Mouse (Mus musculus): Measurements from ENCODE around the gene Cwc22. TPM values are rescaled to one million over a fixed set of nuclear protein-coding genes. Genes with fewer than 3 reads are reported as not detected.

The Cwc22 gene
- polyA plus RNA-seq, 1 experiment from 2014 or later = 18.6 TPM

DNA sequence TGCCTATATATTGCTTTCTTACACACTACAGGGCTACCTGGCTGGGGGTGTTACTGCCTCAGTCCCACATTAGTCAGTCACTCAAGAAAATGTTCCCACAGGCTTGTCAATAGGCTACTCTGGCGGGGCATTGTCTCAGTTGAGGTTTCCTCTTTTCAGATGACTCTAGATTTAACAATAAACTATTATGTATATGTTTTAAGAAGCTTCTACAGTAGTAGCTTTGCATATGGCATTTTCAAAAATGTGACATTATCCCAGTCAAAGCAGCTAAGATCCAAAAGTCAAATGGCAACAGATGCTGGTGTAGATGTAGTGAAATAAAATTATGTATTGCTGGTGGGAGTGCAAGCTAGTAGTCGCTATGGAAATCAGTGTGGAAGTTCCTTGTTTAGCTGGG lies 27.1 kb upstream of the Cwc22 start:
- ATAC-seq (replicated peaks; ENCODE audit: extremely low read depth, insufficient read depth, low FRiP score) = no peak
- Histone ChIP-seq H3K9me3 (replicated peaks; ENCODE audit: control insufficient read depth, low read length) (peaks cover 9% of the 10 kb centered on the region), H3K4me1 (ENCODE audit: control insufficient read depth, insufficient read depth, low read length) (no peaks in the 10 kb centered on the region), H3K36me3 (ENCODE audit: control insufficient read depth, insufficient read depth) (no peaks in the 10 kb centered on the region), H3K27me3 (ENCODE audit: control insufficient read depth, insufficient read depth, low read length) (no peaks in the 10 kb centered on the region), H3K4me2 (ENCODE audit: low read depth, low read length) (no peak overlapping the region), H3K27ac (ENCODE audit: low read length) (no peak overlapping the region), H3K9ac (ENCODE audit: low read length) (no peak overlapping the region), H3K4me3 (ENCODE audit: low read length) (no peak overlapping the region)
- 66% methylated on average over 2 of the region's 2 CpGs for WGBS

DNA sequence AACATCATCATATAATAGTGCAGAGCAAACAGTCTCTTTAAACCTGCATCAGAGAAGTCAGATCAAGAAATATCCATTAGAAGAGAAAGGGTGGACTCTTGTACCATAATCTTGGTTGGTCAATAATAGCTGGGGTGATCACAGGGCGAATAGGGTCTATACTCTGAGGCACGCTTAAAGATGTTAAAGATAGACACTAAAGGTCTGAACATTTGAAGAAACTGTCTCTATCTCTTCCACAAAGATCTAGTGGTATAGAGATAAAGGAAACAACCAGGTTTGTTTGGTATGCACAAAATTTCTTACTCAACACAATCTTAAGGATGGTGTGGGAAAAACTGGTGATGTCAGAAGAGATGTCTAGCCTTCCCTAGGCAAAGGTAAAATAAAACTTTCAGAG lies 26.4 kb upstream of the Cwc22 start:
- no peak overlapping the region for H3K27ac ChIP-seq (ENCODE audit: low read length)
- no peak overlapping the region for H3K4me2 ChIP-seq (ENCODE audit: low read depth, low read length)
- no peaks in the 10 kb centered on the region for H3K36me3 ChIP-seq (ENCODE audit: control insufficient read depth, insufficient read depth)
- 85% methylated on average over 2 of the region's 2 CpGs for WGBS
- H3K27me3 ChIP-seq (ENCODE audit: control insufficient read depth, insufficient read depth, low read length) = no peaks in the 10 kb centered on the region
- ATAC-seq (replicated peaks; ENCODE audit: extremely low read depth, insufficient read depth, low FRiP score) = no peak
- peaks cover 2% of the 10 kb centered on the region; the same call in 1 of the 2 replicates for H3K9me3 ChIP-seq (replicated peaks; ENCODE audit: control insufficient read depth, low read length)
- H3K9ac ChIP-seq (ENCODE audit: low read length) = no peak overlapping the region
- H3K4me1 ChIP-seq (ENCODE audit: control insufficient read depth, insufficient read depth, low read length) = no peaks in the 10 kb centered on the region
- H3K4me3 ChIP-seq (ENCODE audit: low read length) = no peak overlapping the region

DNA sequence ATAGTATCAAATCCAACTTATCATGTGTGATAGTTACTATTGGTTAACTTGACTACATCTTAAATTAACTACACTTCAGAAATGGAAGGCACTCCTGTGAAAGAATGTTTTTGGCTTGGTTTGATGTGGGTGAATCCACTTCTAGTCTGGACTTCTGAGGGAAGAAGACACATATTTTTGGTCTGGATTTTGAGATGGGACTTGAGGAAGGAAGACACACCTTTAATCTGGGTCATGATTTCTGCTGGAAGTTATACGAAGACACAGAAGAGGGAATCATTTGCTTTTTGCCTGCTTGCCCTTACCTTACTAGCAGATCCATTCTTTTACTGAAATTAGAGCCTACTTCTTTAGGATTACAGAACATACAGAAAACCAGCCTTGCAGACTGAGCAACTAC lies 25.7 kb upstream of the Cwc22 start:
- Histone ChIP-seq H3K27ac (ENCODE audit: low read length) (no peak overlapping the region), H3K4me2 (ENCODE audit: low read depth, low read length) (no peak overlapping the region), H3K9ac (ENCODE audit: low read length) (no peak overlapping the region), H3K27me3 (ENCODE audit: control insufficient read depth, insufficient read depth, low read length) (no peaks in the 10 kb centered on the region), H3K36me3 (ENCODE audit: control insufficient read depth, insufficient read depth) (no peaks in the 10 kb centered on the region), H3K4me1 (ENCODE audit: control insufficient read depth, insufficient read depth, low read length) (no peaks in the 10 kb centered on the region), H3K4me3 (ENCODE audit: low read length) (no peak overlapping the region), H3K9me3 (replicated peaks; ENCODE audit: control insufficient read depth, low read length) (no peaks in the 10 kb centered on the region)
- WGBS = 74% methylated on average over 1 of the region's 1 CpGs
- no peak for ATAC-seq (replicated peaks; ENCODE audit: extremely low read depth, insufficient read depth, low FRiP score)

GRCm38 (mm10) chr2:77971361-77971760 lies 25.2 kb upstream of the Cwc22 start:
- Histone ChIP-seq H3K9ac (ENCODE audit: low read length) (no peak overlapping the region), H3K4me3 (ENCODE audit: low read length) (no peak overlapping the region), H3K27ac (ENCODE audit: low read length) (no peak overlapping the region), H3K4me1 (ENCODE audit: control insufficient read depth, insufficient read depth, low read length) (no peaks in the 10 kb centered on the region), H3K27me3 (ENCODE audit: control insufficient read depth, insufficient read depth, low read length) (no peaks in the 10 kb centered on the region), H3K9me3 (replicated peaks; ENCODE audit: control insufficient read depth, low read length) (no peaks in the 10 kb centered on the region), H3K4me2 (ENCODE audit: low read depth, low read length) (no peak overlapping the region), H3K36me3 (ENCODE audit: control insufficient read depth, insufficient read depth) (no peaks in the 10 kb centered on the region)
- WGBS = 77% methylated on average over 2 of the region's 2 CpGs
- ATAC-seq (replicated peaks; ENCODE audit: extremely low read depth, insufficient read depth, low FRiP score) = no peak

DNA sequence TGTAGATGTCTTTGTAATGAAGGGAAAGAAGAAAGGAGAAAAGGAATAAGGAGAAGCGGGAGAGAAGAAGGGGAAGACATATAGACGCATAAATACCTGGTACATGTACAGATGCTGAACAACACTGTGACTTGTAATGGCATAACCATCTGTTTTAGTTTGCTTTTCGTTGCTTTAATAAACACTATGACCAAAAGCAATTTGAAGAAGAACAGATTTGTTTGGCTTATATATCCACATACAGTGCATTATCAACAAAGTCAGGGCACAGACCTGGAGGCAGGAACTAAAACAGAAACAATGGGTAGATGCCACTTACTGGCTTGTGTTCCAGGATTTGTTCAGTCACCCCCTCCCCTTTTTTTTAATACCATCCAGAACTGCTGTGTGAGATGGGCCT lies 24.4 kb upstream of the Cwc22 start:
- no peaks in the 10 kb centered on the region for H3K9me3 ChIP-seq (replicated peaks; ENCODE audit: control insufficient read depth, low read length)
- H3K4me2 ChIP-seq (ENCODE audit: low read depth, low read length) = no peak overlapping the region
- no peak overlapping the region for H3K9ac ChIP-seq (ENCODE audit: low read length)
- no peaks in the 10 kb centered on the region for H3K36me3 ChIP-seq (ENCODE audit: control insufficient read depth, insufficient read depth)
- no peak overlapping the region for H3K27ac ChIP-seq (ENCODE audit: low read length)
- no peaks in the 10 kb centered on the region for H3K4me1 ChIP-seq (ENCODE audit: control insufficient read depth, insufficient read depth, low read length)
- ATAC-seq (replicated peaks; ENCODE audit: extremely low read depth, insufficient read depth, low FRiP score) = no peak
- H3K4me3 ChIP-seq (ENCODE audit: low read length) = no peak overlapping the region
- WGBS = 68% methylated on average over 3 of the region's 3 CpGs
- no peaks in the 10 kb centered on the region for H3K27me3 ChIP-seq (ENCODE audit: control insufficient read depth, insufficient read depth, low read length)

GRCm38 (mm10) chr2:77969956-77970355 lies 23.8 kb upstream of the Cwc22 start:
- no peak for ATAC-seq (replicated peaks; ENCODE audit: extremely low read depth, insufficient read depth, low FRiP score)
- Histone ChIP-seq H3K9me3 (replicated peaks; ENCODE audit: control insufficient read depth, low read length) (no peaks in the 10 kb centered on the region), H3K9ac (ENCODE audit: low read length) (no peak overlapping the region), H3K4me1 (ENCODE audit: control insufficient read depth, insufficient read depth, low read length) (no peaks in the 10 kb centered on the region), H3K27me3 (ENCODE audit: control insufficient read depth, insufficient read depth, low read length) (no peaks in the 10 kb centered on the region), H3K4me3 (ENCODE audit: low read length) (no peak overlapping the region), H3K36me3 (ENCODE audit: control insufficient read depth, insufficient read depth) (no peaks in the 10 kb centered on the region), H3K27ac (ENCODE audit: low read length) (no peak overlapping the region), H3K4me2 (ENCODE audit: low read depth, low read length) (no peak overlapping the region)
- WGBS = 85% methylated on average over 4 of the region's 4 CpGs

GRCm38 (mm10) chr2:77962450-77963193 lies 16.4 kb upstream of the Cwc22 start:
- WGBS = 99% methylated on average over 3 of the region's 3 CpGs
- no peak overlapping the region for H3K4me3 ChIP-seq (ENCODE audit: low read length)
- no peaks in the 10 kb centered on the region for H3K27me3 ChIP-seq (ENCODE audit: control insufficient read depth, insufficient read depth, low read length)
- H3K9me3 ChIP-seq (replicated peaks; ENCODE audit: control insufficient read depth, low read length) = no peaks in the 10 kb centered on the region
- H3K9ac ChIP-seq (ENCODE audit: low read length) = no peak overlapping the region
- H3K27ac ChIP-seq (ENCODE audit: low read length) = no peak overlapping the region
- no peak overlapping the region for H3K4me2 ChIP-seq (ENCODE audit: low read depth, low read length)
- H3K36me3 ChIP-seq (ENCODE audit: control insufficient read depth, insufficient read depth) = no peaks in the 10 kb centered on the region
- no peaks in the 10 kb centered on the region for H3K4me1 ChIP-seq (ENCODE audit: control insufficient read depth, insufficient read depth, low read length)
- ATAC-seq (replicated peaks; ENCODE audit: extremely low read depth, insufficient read depth, low FRiP score) = no peak

GRCm38 (mm10) chr2:77961256-77961655 lies 15.1 kb upstream of the Cwc22 start:
- H3K9me3 ChIP-seq (replicated peaks; ENCODE audit: control insufficient read depth, low read length) = no peaks in the 10 kb centered on the region
- H3K4me2 ChIP-seq (ENCODE audit: low read depth, low read length) = no peak overlapping the region
- ATAC-seq (replicated peaks; ENCODE audit: extremely low read depth, insufficient read depth, low FRiP score) = no peak
- no peaks in the 10 kb centered on the region for H3K27me3 ChIP-seq (ENCODE audit: control insufficient read depth, insufficient read depth, low read length)
- H3K27ac ChIP-seq (ENCODE audit: low read length) = no peak overlapping the region
- H3K36me3 ChIP-seq (ENCODE audit: control insufficient read depth, insufficient read depth) = no peaks in the 10 kb centered on the region
- H3K9ac ChIP-seq (ENCODE audit: low read length) = no peak overlapping the region
- no peak overlapping the region for H3K4me3 ChIP-seq (ENCODE audit: low read length)
- no peaks in the 10 kb centered on the region for H3K4me1 ChIP-seq (ENCODE audit: control insufficient read depth, insufficient read depth, low read length)
- WGBS = 62% methylated on average over 1 of the region's 1 CpGs

DNA sequence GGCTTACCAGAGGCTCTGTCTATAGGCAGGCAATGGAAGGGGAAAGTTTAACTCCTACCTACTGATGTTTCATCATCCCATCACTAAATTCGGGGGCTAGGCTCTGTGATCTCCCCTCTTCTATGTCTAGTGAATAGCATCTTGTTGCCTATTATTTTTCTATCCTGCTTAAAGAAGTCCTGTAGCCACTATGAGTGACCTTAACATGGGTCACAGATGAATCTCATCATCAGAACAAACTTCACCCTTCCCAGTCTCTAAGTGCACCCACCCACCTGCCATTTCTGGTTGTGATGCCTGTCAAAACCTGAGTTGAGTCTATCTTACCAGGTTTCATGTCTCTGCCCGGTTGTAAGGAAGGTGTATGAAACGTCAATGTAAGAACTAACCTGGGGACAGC lies 14.5 kb upstream of the Cwc22 start:
- ATAC-seq (replicated peaks; ENCODE audit: extremely low read depth, insufficient read depth, low FRiP score) = no peak
- Histone ChIP-seq H3K9me3 (replicated peaks; ENCODE audit: control insufficient read depth, low read length) (no peaks in the 10 kb centered on the region), H3K9ac (ENCODE audit: low read length) (no peak overlapping the region), H3K4me3 (ENCODE audit: low read length) (no peak overlapping the region), H3K36me3 (ENCODE audit: control insufficient read depth, insufficient read depth) (no peaks in the 10 kb centered on the region), H3K27ac (ENCODE audit: low read length) (no peak overlapping the region), H3K27me3 (ENCODE audit: control insufficient read depth, insufficient read depth, low read length) (no peaks in the 10 kb centered on the region), H3K4me2 (ENCODE audit: low read depth, low read length) (no peak overlapping the region), H3K4me1 (ENCODE audit: control insufficient read depth, insufficient read depth, low read length) (no peaks in the 10 kb centered on the region)
- WGBS = 77% methylated on average over 3 of the region's 3 CpGs

Measured in heart, embryonic 16.5 days (tissue).